In the genomic region with DNA sequence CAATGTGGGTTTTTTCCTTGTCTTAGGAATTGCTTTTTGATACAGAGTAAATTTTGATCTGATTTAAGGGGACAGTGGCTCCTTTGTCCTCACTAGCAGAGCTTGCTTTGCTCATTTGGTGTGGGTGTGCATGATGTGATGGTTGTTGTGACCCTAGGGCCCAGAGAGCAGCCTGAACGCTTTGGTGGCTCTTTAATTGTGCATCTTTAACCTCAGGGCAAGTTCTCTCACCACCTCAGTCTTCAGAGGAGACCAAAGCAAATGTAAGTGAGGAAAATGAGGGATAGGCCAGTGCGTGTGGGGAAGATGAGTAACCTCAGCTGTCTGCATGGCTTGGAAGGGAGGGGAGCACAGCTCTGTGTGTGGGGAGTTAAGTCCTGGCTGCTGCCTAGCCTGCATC, we compare ENCODE assay signal across 18 mouse cellular contexts.
"Had no signal": no experiment of that assay in that cellular context is flagged by ENCODE, and none has a peak within 500 bp of the region (broad histone marks: within the 10 kb centered on the region; RNA-seq: fewer than 3 reads in every experiment).

No protein-coding gene starts in this region.

- H3K27ac ChIP-seq: limb, embryonic 12.5 days; limb, embryonic 15.5 days; liver, embryonic 14.5 days; macrophage; midbrain, embryonic 12.5 days; midbrain, embryonic 15.5 days; neural tube, embryonic 13.5 days had no signal

- DNase-seq: kidney, adult 18-20 months; kidney, adult 9 months; kidney, postnatal 36 days; layer of hippocampus, adult 9-11 months; left cerebral cortex, postnatal 4 days; liver, postnatal 0 days; lung, embryonic 14.5 days; right cerebral cortex, postnatal 25 days; spleen, adult 18-20 months; thymus, adult 18-20 months; thymus, postnatal 36 days had no signal

- H3K4me3 ChIP-seq: limb, embryonic 12.5 days; limb, embryonic 15.5 days; midbrain, embryonic 12.5 days; midbrain, embryonic 15.5 days; neural tube, embryonic 13.5 days had no signal
